Mouse (Mus musculus): ENCODE results near the gene 1700018B08Rik. TPM values are rescaled to one million over a fixed set of nuclear protein-coding genes. Genes with fewer than 3 reads are reported as not detected.

The 1700018B08Rik gene
- polyA plus RNA-seq, 1 experiment = not detected

GRCm38 (mm10) chr8:121530639-121531038 is 13.5 kb downstream of the 1700018B08Rik start:
- no peak overlapping the region for H3K4me2 ChIP-seq (ENCODE audit: low read depth)
- no peaks in the 10 kb centered on the region for H3K36me3 ChIP-seq (ENCODE audit: control insufficient read depth, insufficient read depth)
- no peaks in the 10 kb centered on the region for H3K79me2 ChIP-seq (ENCODE audit: control insufficient read depth, insufficient read depth)
- peaks cover 68% of the 10 kb centered on the region for H3K27me3 ChIP-seq (ENCODE audit: control insufficient read depth, insufficient read depth, insufficient read length)
- H3ac ChIP-seq (ENCODE audit: control insufficient read depth, insufficient read length) = no peak overlapping the region
- H3K4me3 ChIP-seq = no peak overlapping the region
- TF ChIP-seq SRF (IDR thresholded peaks at IDR 0.05; ENCODE audit: control insufficient read depth, insufficient read length, low read depth) (no peak), E2F4 (IDR thresholded peaks at IDR 0.05; ENCODE audit: insufficient read depth) (no peak), MAX (IDR thresholded peaks at IDR 0.05; ENCODE audit: low read depth) (no peak), POLR2AphosphoS2 (IDR thresholded peaks at IDR 0.05; ENCODE audit: insufficient read length, low read depth) (no peak), USF1 (IDR thresholded peaks at IDR 0.05; ENCODE audit: low read depth) (no peak), MYOD1 (IDR thresholded peaks at IDR 0.05; ENCODE audit: control insufficient read depth in 1 of 3, insufficient read length in 2 of 3, low read depth in 2 of 3) (no peak), CEBPB (IDR thresholded peaks at IDR 0.05; ENCODE audit: insufficient read depth, poor library complexity, severe bottlenecking) (no peak), POLR2A (IDR thresholded peaks at IDR 0.05; ENCODE audit: insufficient read length, low read depth) (no peak), MYOG (IDR thresholded peaks at IDR 0.05; ENCODE audit: control insufficient read depth in 1 of 3, insufficient read depth in 1 of 3, insufficient read length in 2 of 3, low read depth in 2 of 3) (no peak), TCF3 (IDR thresholded peaks at IDR 0.05; ENCODE audit: insufficient read length, low read depth) (no peak), REST (IDR thresholded peaks at IDR 0.05; ENCODE audit: insufficient read depth, insufficient read length) (no peak), TCF12 (IDR thresholded peaks at IDR 0.05; ENCODE audit: insufficient read depth, poor library complexity, severe bottlenecking) (no peak)

GRCm38 (mm10) chr8:121528790-121529189 is 15.3 kb downstream of the 1700018B08Rik start:
- TF ChIP-seq SRF (IDR thresholded peaks at IDR 0.05; ENCODE audit: control insufficient read depth, insufficient read length, low read depth) (no peak), MAX (IDR thresholded peaks at IDR 0.05; ENCODE audit: low read depth) (no peak), MYOD1 (IDR thresholded peaks at IDR 0.05; ENCODE audit: control insufficient read depth in 1 of 3, insufficient read length in 2 of 3, low read depth in 2 of 3) (no peak), USF1 (IDR thresholded peaks at IDR 0.05; ENCODE audit: low read depth) (no peak), TCF3 (IDR thresholded peaks at IDR 0.05; ENCODE audit: insufficient read length, low read depth) (no peak), CEBPB (IDR thresholded peaks at IDR 0.05; ENCODE audit: insufficient read depth, poor library complexity, severe bottlenecking) (no peak), MYOG (IDR thresholded peaks at IDR 0.05; ENCODE audit: control insufficient read depth in 1 of 3, insufficient read depth in 1 of 3, insufficient read length in 2 of 3, low read depth in 2 of 3) (no peak), POLR2A (IDR thresholded peaks at IDR 0.05; ENCODE audit: insufficient read length, low read depth) (no peak)
- no peak overlapping the region for H3ac ChIP-seq (ENCODE audit: control insufficient read depth, insufficient read length)
- no peak overlapping the region for H3K4me2 ChIP-seq (ENCODE audit: low read depth)
- H3K4me3 ChIP-seq = no peak overlapping the region
- H3K27me3 ChIP-seq (ENCODE audit: control insufficient read depth, insufficient read depth, insufficient read length) = peaks cover 65% of the 10 kb centered on the region
- no peaks in the 10 kb centered on the region for H3K79me2 ChIP-seq (ENCODE audit: control insufficient read depth, insufficient read depth)
- H3K36me3 ChIP-seq (ENCODE audit: control insufficient read depth, insufficient read depth) = no peaks in the 10 kb centered on the region

GRCm38 (mm10) chr8:121527751-121528150 is 16.4 kb downstream of the 1700018B08Rik start:
- Histone ChIP-seq H3K79me2 (ENCODE audit: control insufficient read depth, insufficient read depth) (no peaks in the 10 kb centered on the region), H3ac (ENCODE audit: control insufficient read depth, insufficient read length) (no peak overlapping the region), H3K4me2 (ENCODE audit: low read depth) (no peak overlapping the region), H3K4me3 (no peak overlapping the region), H3K36me3 (ENCODE audit: control insufficient read depth, insufficient read depth) (no peaks in the 10 kb centered on the region), H3K27me3 (ENCODE audit: control insufficient read depth, insufficient read depth, insufficient read length) (peaks cover 66% of the 10 kb centered on the region)
- TF ChIP-seq REST (IDR thresholded peaks at IDR 0.05; ENCODE audit: insufficient read depth, insufficient read length) (no peak), SRF (IDR thresholded peaks at IDR 0.05; ENCODE audit: control insufficient read depth, insufficient read length, low read depth) (no peak), CEBPB (IDR thresholded peaks at IDR 0.05; ENCODE audit: insufficient read depth, poor library complexity, severe bottlenecking) (no peak), MYOD1 (IDR thresholded peaks at IDR 0.05; ENCODE audit: control insufficient read depth in 1 of 3, insufficient read length in 2 of 3, low read depth in 2 of 3) (no peak), POLR2AphosphoS2 (IDR thresholded peaks at IDR 0.05; ENCODE audit: insufficient read length, low read depth) (no peak), TCF12 (IDR thresholded peaks at IDR 0.05; ENCODE audit: insufficient read depth, poor library complexity, severe bottlenecking) (no peak), E2F4 (IDR thresholded peaks at IDR 0.05; ENCODE audit: insufficient read depth) (no peak), POLR2A (IDR thresholded peaks at IDR 0.05; ENCODE audit: insufficient read length, low read depth) (no peak), MYOG (IDR thresholded peaks at IDR 0.05; ENCODE audit: control insufficient read depth in 1 of 3, insufficient read depth in 1 of 3, insufficient read length in 2 of 3, low read depth in 2 of 3) (no peak), USF1 (IDR thresholded peaks at IDR 0.05; ENCODE audit: low read depth) (no peak), MAX (IDR thresholded peaks at IDR 0.05; ENCODE audit: low read depth) (no peak), TCF3 (IDR thresholded peaks at IDR 0.05; ENCODE audit: insufficient read length, low read depth) (no peak)

- no peak overlapping the region for H3K4me3 ChIP-seq
- no peaks in the 10 kb centered on the region for H3K36me3 ChIP-seq (ENCODE audit: control insufficient read depth, insufficient read depth)
- no peaks in the 10 kb centered on the region for H3K79me2 ChIP-seq (ENCODE audit: control insufficient read depth, insufficient read depth)
- H3K4me2 ChIP-seq (ENCODE audit: low read depth) = no peak overlapping the region
- no peak overlapping the region for H3ac ChIP-seq (ENCODE audit: control insufficient read depth, insufficient read length)
- peaks cover 66% of the 10 kb centered on the region for H3K27me3 ChIP-seq (ENCODE audit: control insufficient read depth, insufficient read depth, insufficient read length)
- TF ChIP-seq POLR2A (IDR thresholded peaks at IDR 0.05; ENCODE audit: insufficient read length, low read depth) = no peak
- no peak for TF ChIP-seq USF1 (IDR thresholded peaks at IDR 0.05; ENCODE audit: low read depth)
- no peak for TF ChIP-seq REST (IDR thresholded peaks at IDR 0.05; ENCODE audit: insufficient read depth, insufficient read length)
- TF ChIP-seq TCF12 (IDR thresholded peaks at IDR 0.05; ENCODE audit: insufficient read depth, poor library complexity, severe bottlenecking) = no peak
- TF ChIP-seq E2F4 (IDR thresholded peaks at IDR 0.05; ENCODE audit: insufficient read depth) = no peak
- TF ChIP-seq SRF (IDR thresholded peaks at IDR 0.05; ENCODE audit: control insufficient read depth, insufficient read length, low read depth) = no peak
- no peak for TF ChIP-seq POLR2AphosphoS2 (IDR thresholded peaks at IDR 0.05; ENCODE audit: insufficient read length, low read depth)
- no peak for TF ChIP-seq MYOD1 (IDR thresholded peaks at IDR 0.05; ENCODE audit: control insufficient read depth in 1 of 3, insufficient read length in 2 of 3, low read depth in 2 of 3)
- TF ChIP-seq MYOG (IDR thresholded peaks at IDR 0.05; ENCODE audit: control insufficient read depth in 1 of 3, insufficient read depth in 1 of 3, insufficient read length in 2 of 3, low read depth in 2 of 3) = no peak
- no peak for TF ChIP-seq MAX (IDR thresholded peaks at IDR 0.05; ENCODE audit: low read depth)
Measured at GRCm38 (mm10) chr8:121526811-121527550, 17.1 kb downstream of the 1700018B08Rik start.
